20 mouse cellular contexts compared by ENCODE assay signal in genomic region chr17:7676776-7677175, GRCm38 (mm10).
"Had no signal": no experiment of that assay in that cellular context is flagged by ENCODE, and none has a peak within 500 bp of the region (broad histone marks: within the 10 kb centered on the region; RNA-seq: fewer than 3 reads in every experiment).

No protein-coding gene starts in this region.

- H3K4me3 ChIP-seq: embryonic facial prominence, embryonic 10.5 days; embryonic facial prominence, embryonic 12.5 days; embryonic facial prominence, embryonic 13.5 days; embryonic facial prominence, embryonic 15.5 days; erythroblast, embryonic 14.5 days; forebrain, embryonic 10.5 days; forebrain, embryonic 12.5 days; forebrain, embryonic 13.5 days; forebrain, embryonic 15.5 days; heart, adult 2 months had no signal

- H3K27me3 ChIP-seq: embryonic facial prominence, embryonic 12.5 days; embryonic facial prominence, embryonic 13.5 days; embryonic facial prominence, embryonic 15.5 days; forebrain, embryonic 12.5 days; forebrain, embryonic 13.5 days; forebrain, embryonic 15.5 days had no signal

- H3K9me3 ChIP-seq: embryonic facial prominence, embryonic 10.5 days; embryonic facial prominence, embryonic 12.5 days; embryonic facial prominence, embryonic 13.5 days; embryonic facial prominence, embryonic 15.5 days; forebrain, embryonic 10.5 days; forebrain, embryonic 12.5 days; forebrain, embryonic 13.5 days; forebrain, embryonic 15.5 days had no signal

- H3K27ac ChIP-seq: embryonic facial prominence, embryonic 10.5 days; embryonic facial prominence, embryonic 12.5 days; embryonic facial prominence, embryonic 13.5 days; embryonic facial prominence, embryonic 15.5 days; forebrain, embryonic 10.5 days; forebrain, embryonic 12.5 days; forebrain, embryonic 13.5 days; forebrain, embryonic 15.5 days; heart, adult 2 months had no signal

- H3K36me3 ChIP-seq: embryonic facial prominence, embryonic 10.5 days; embryonic facial prominence, embryonic 12.5 days; embryonic facial prominence, embryonic 13.5 days; embryonic facial prominence, embryonic 15.5 days; forebrain, embryonic 10.5 days; forebrain, embryonic 12.5 days; forebrain, embryonic 15.5 days had no signal

- DNase-seq: cerebellum, adult 2 months; cerebellum, adult 8-10 months; cerebellum, adult 9-10 months; cerebellum, adult 9-11 months; cerebellum, postnatal 25 days; cerebellum, postnatal 36 days; embryo, embryonic 11 days; forebrain, postnatal 0 days; gastrocnemius, postnatal 10 days; gastrocnemius, postnatal 36 days; heart, adult 2 months had no signal

- H3K4me1 ChIP-seq: embryonic facial prominence, embryonic 13.5 days; embryonic facial prominence, embryonic 15.5 days; forebrain, embryonic 10.5 days; forebrain, embryonic 12.5 days; forebrain, embryonic 13.5 days; forebrain, embryonic 15.5 days had no signal
